Mouse (Mus musculus): Measurements from ENCODE around the gene Glcci1.

- TF ChIP-seq POLR2A (IDR thresholded peaks at IDR 0.05; ENCODE audit: insufficient read depth, low read length), result no peak
- no peak for TF ChIP-seq CTCF (IDR thresholded peaks at IDR 0.05; ENCODE audit: low read depth, low read length)
These were observed 27.5 kb downstream of the Glcci1 start for GRCm38 (mm10) chr6:8536944-8537343.

Measured in ES-Bruce4 (cell line).